Mouse (Mus musculus): ENCODE measurements at regions not wholly inside any gene's neighbourhood (a gene's known extent, or its start where the extent isn't known, plus 50 kb on each side); places are given as distances from the start of the nearest gene placed in this dataset.

GRCm38 (mm10) chr4:32170460-32171192, 68.0 kb upstream of the Bach2 start (continued):
- TF ChIP-seq MEF2A (IDR thresholded peaks at IDR 0.05; ENCODE audit: extremely low read depth, insufficient replicate concordance, low read depth, low read length, poor library complexity, severe bottlenecking) (no peak), E2F4 (IDR thresholded peaks at IDR 0.05; ENCODE audit: borderline replicate concordance, low read depth, low read length) (no peak), ETS1 (IDR thresholded peaks at IDR 0.05; ENCODE audit: low read depth, low read length) (peak; percentile 83)

- H3K4me3 ChIP-seq (ENCODE audit: control insufficient read depth in 1 of 2, insufficient read depth in 1 of 2, low read depth in 2 of 2, low read length in 2 of 2) = peak overlapping the region; percentile 51 to 74
- no peak for TF ChIP-seq ZC3H11A (IDR thresholded peaks at IDR 0.05; ENCODE audit: low read depth, low read length)
- TF ChIP-seq ETS1 (IDR thresholded peaks at IDR 0.05; ENCODE audit: low read depth, low read length) = peak; percentile 66
- TF ChIP-seq TBP (IDR thresholded peaks at IDR 0.05; ENCODE audit: low read depth, low read length) = peak; percentile 94
- TF ChIP-seq NELFE (IDR thresholded peaks at IDR 0.05; ENCODE audit: low read depth, low read length) = peak; percentile 81
- no peak for TF ChIP-seq ZKSCAN1 (IDR thresholded peaks at IDR 0.05; ENCODE audit: low read depth, low read length)
- no peak for TF ChIP-seq RCOR1 (IDR thresholded peaks at IDR 0.05; ENCODE audit: low read depth, low read length)
- no peak for TF ChIP-seq E2F4 (IDR thresholded peaks at IDR 0.05; ENCODE audit: borderline replicate concordance, low read depth, low read length)
- peak; percentile 99 for TF ChIP-seq ZMIZ1 (IDR thresholded peaks at IDR 0.05; ENCODE audit: low read depth, low read length)
- TF ChIP-seq GABPA (IDR thresholded peaks at IDR 0.05; ENCODE audit: low read depth, low read length) = no peak
- no peak for TF ChIP-seq MAFK (IDR thresholded peaks at IDR 0.05; ENCODE audit: borderline replicate concordance, low read depth, low read length)
- TF ChIP-seq MAX (IDR thresholded peaks at IDR 0.05; ENCODE audit: low read length) = no peak
- no peak for TF ChIP-seq CTCF (IDR thresholded peaks at IDR 0.05 in 2 of 3, conservative IDR thresholded peaks at IDR 0.05 in 1 of 3; ENCODE audit: control insufficient read depth in 1 of 3, insufficient read depth in 1 of 3, low read depth in 2 of 3, low read length in 3 of 3, poor library complexity in 1 of 3, severe bottlenecking in 1 of 3)
- TF ChIP-seq MXI1 (IDR thresholded peaks at IDR 0.05; ENCODE audit: low read depth, low read length) = no peak
- peak; percentile 52; the same call in 1 of the 2 replicates for TF ChIP-seq CHD2 (IDR thresholded peaks at IDR 0.05; ENCODE audit: low read length)
- TF ChIP-seq USF1 (IDR thresholded peaks at IDR 0.05; ENCODE audit: low read depth, low read length) = peak; percentile 87
- TF ChIP-seq TCF12 (IDR thresholded peaks at IDR 0.05; ENCODE audit: low read depth, low read length) = peak; percentile 35; the same call in 1 of the 2 replicates
- TF ChIP-seq MAZ (IDR thresholded peaks at IDR 0.05; ENCODE audit: low read depth, low read length) = peak; percentile 89
- TF ChIP-seq UBTF (IDR thresholded peaks at IDR 0.05; ENCODE audit: borderline replicate concordance, insufficient read depth, low read depth, low read length) = no peak
- peak; percentile 95 for TF ChIP-seq ZNF384 (IDR thresholded peaks at IDR 0.05; ENCODE audit: low read depth, low read length)
- TF ChIP-seq SMC3 (IDR thresholded peaks at IDR 0.05; ENCODE audit: low read depth, low read length) = no peak
- peak; percentile 62; the same call in 1 of the 2 replicates for TF ChIP-seq BHLHE40 (IDR thresholded peaks at IDR 0.05; ENCODE audit: borderline replicate concordance, low read depth, low read length)
- TF ChIP-seq POLR2A (IDR thresholded peaks at IDR 0.05; ENCODE audit: control insufficient read depth in 1 of 2, insufficient read depth in 1 of 2, low read depth in 1 of 2, low read length in 2 of 2, poor library complexity in 1 of 2) = peak; percentile 20 to 58; a peak in 1 of 4 replicates
- peak; percentile 87 for TF ChIP-seq POLR2AphosphoS2 (IDR thresholded peaks at IDR 0.05; ENCODE audit: low read length)
- TF ChIP-seq RAD21 (IDR thresholded peaks at IDR 0.05; ENCODE audit: low read depth, low read length) = no peak
- no peak; the same call in 1 of the 2 replicates for TF ChIP-seq SIN3A (IDR thresholded peaks at IDR 0.05; ENCODE audit: low read length)
- TF ChIP-seq MEF2A (IDR thresholded peaks at IDR 0.05; ENCODE audit: extremely low read depth, insufficient replicate concordance, low read depth, low read length, poor library complexity, severe bottlenecking) = no peak
- no peak for TF ChIP-seq NRF1 (IDR thresholded peaks at IDR 0.05; ENCODE audit: insufficient read depth, low read depth, low read length, poor library complexity, severe bottlenecking)
- TF ChIP-seq GATA1 (IDR thresholded peaks at IDR 0.05; ENCODE audit: low read depth, low read length) = no peak
- TF ChIP-seq JUND (IDR thresholded peaks at IDR 0.05; ENCODE audit: low read depth, low read length) = no peak
- no peak for TF ChIP-seq MYC (IDR thresholded peaks at IDR 0.05; ENCODE audit: low read depth, low read length)
- no peak for TF ChIP-seq KAT2A (conservative IDR thresholded peaks at IDR 0.05; ENCODE audit: low read depth, low read length)
- no peak for TF ChIP-seq TAL1 (IDR thresholded peaks at IDR 0.05; ENCODE audit: low read length)
Observed at GRCm38 (mm10) chr4:32171291-32171690, 67.3 kb upstream of the Bach2 start.

More at GRCm38 (mm10) chr4:32171291-32171690, 67.3 kb upstream of the Bach2 start:
- Histone ChIP-seq H3K27me3 (ENCODE audit: control insufficient read depth in 1 of 2, insufficient read depth in 2 of 2, low read length in 2 of 2) (no peaks in the 10 kb centered on the region), H3K4me1 (ENCODE audit: control insufficient read depth in 1 of 2, insufficient read depth in 2 of 2, low read length in 2 of 2) (peaks cover 8 to 34% of the 10 kb centered on the region in 2 experiments), H3K36me3 (ENCODE audit: control insufficient read depth in 1 of 2, insufficient read depth in 2 of 2, low read length in 2 of 2) (peaks cover 0 to 21% of the 10 kb centered on the region in 2 experiments; a peak in 2 of 4 replicates), H3K9me3 (replicated peaks; ENCODE audit: insufficient read depth, low read length) (no peaks in the 10 kb centered on the region), H3K79me2 (ENCODE audit: control insufficient read depth, insufficient read depth, low read length, poor library complexity) (peaks cover 2% of the 10 kb centered on the region), H3K27ac (ENCODE audit: control insufficient read depth, low read depth, low read length) (peak overlapping the region; percentile 100), H3K9ac (ENCODE audit: control insufficient read depth, low read depth, low read length, poor library complexity, severe bottlenecking) (peak overlapping the region; percentile 75)
- peak; percentile 84 for DNase-seq (ENCODE audit: low read depth, low spot score)

Data from MEL (cell line).